Comparison of ENCODE assay signal across 8 mouse cellular contexts in genomic region chr10:82695956-82696355, GRCm38 (mm10). TPM values are rescaled to one million over a fixed set of nuclear protein-coding genes. Genes with fewer than 3 reads are reported as not detected.
DNase-seq lines count a peak whose midpoint lies in the region; ATAC-seq and TF ChIP-seq lines count a peak whose summit lies in the region.

TSS of gene Hcfc2 (plus strand) at chr10:82696160.

- TF ChIP-seq POLR2A in limb, embryonic 14.5 days (IDR thresholded peaks at IDR 0.05; ENCODE audit: borderline replicate concordance, extremely low read depth, insufficient read depth, insufficient read length), result no peak

- no peaks in the 10 kb centered on the region for H3K36me3 ChIP-seq in neural tube, embryonic 11.5 days (ENCODE audit: control insufficient read depth, insufficient read depth, low read length)
- H3K36me3 ChIP-seq in forebrain, embryonic 10.5 days (replicated peaks), result no peaks in the 10 kb centered on the region
- H3K36me3 ChIP-seq in limb, embryonic 14.5 days (ENCODE audit: control insufficient read depth, insufficient read depth, low read length), result no peaks in the 10 kb centered on the region
- H3K36me3 ChIP-seq in stomach, embryonic 16.5 days (ENCODE audit: control insufficient read depth, insufficient read depth, low read length), result no peaks in the 10 kb centered on the region

- intact Hi-C loops in heart, postnatal 36 days (cut with DNase I), result loop anchor here (5.0 kb wide), 1 partner anchor 69 kb away; the partner anchor contains the start of gene Tdg

- DNase-seq in neural tube, embryonic 11.5 days (ENCODE audit: low spot score), result no peak
- DNase-seq in neural tube, embryonic 10.5 days (ENCODE audit: extremely low spot score, low spot score), result no peak
- no peak for DNase-seq in forebrain, embryonic 10.5 days (ENCODE audit: extremely low spot score, low spot score)
- no peak for DNase-seq in heart, postnatal 36 days
- no peak for DNase-seq in limb, embryonic 14.5 days (ENCODE audit: low spot score)
- DNase-seq in right cerebral cortex, postnatal 25 days, result no peak
- DNase-seq in thymus, postnatal 36 days, result no peak

- H3K27ac ChIP-seq in neural tube, embryonic 11.5 days (ENCODE audit: low read depth, low read length), result no peak within 1 kb of the TSS
- H3K27ac ChIP-seq in forebrain, embryonic 10.5 days, result no peak within 1 kb of the TSS
- no peak within 1 kb of the TSS for H3K27ac ChIP-seq in limb, embryonic 14.5 days (replicated peaks; ENCODE audit: low read depth, low read length)
- no peak within 1 kb of the TSS; the same call in 1 of the 2 replicates for H3K27ac ChIP-seq in stomach, embryonic 16.5 days (ENCODE audit: low read length)

- ATAC-seq in neural tube, embryonic 11.5 days (ENCODE audit: insufficient read depth, low FRiP score, low TSS enrichment), result no peak
- ATAC-seq in limb, embryonic 14.5 days (ENCODE audit: low FRiP score, low read depth), result no peak
- no peak for ATAC-seq in stomach, embryonic 16.5 days (ENCODE audit: insufficient read depth, low FRiP score)

- no peak within 1 kb of the TSS for H3K9ac ChIP-seq in neural tube, embryonic 11.5 days (ENCODE audit: low read length)
- no peak within 1 kb of the TSS for H3K9ac ChIP-seq in limb, embryonic 14.5 days (ENCODE audit: low read depth, low read length, severe bottlenecking)
- no peak within 1 kb of the TSS for H3K9ac ChIP-seq in stomach, embryonic 16.5 days (ENCODE audit: low read length)

- WGBS in neural tube, embryonic 11.5 days, result 87% methylated on average over 5 of the region's 5 CpGs
- WGBS in forebrain, embryonic 10.5 days, result 90% methylated on average over 5 of the region's 5 CpGs
- WGBS in limb, embryonic 14.5 days, result 81% methylated on average over 5 of the region's 5 CpGs
- 66% methylated on average over 5 of the region's 5 CpGs for WGBS in stomach, embryonic 16.5 days

- H3K9me3 ChIP-seq in neural tube, embryonic 11.5 days (ENCODE audit: control insufficient read depth, low read length), result no peaks in the 10 kb centered on the region
- no peaks in the 10 kb centered on the region for H3K9me3 ChIP-seq in forebrain, embryonic 10.5 days
- no peaks in the 10 kb centered on the region for H3K9me3 ChIP-seq in limb, embryonic 14.5 days (ENCODE audit: control insufficient read depth, low read length)
- no peaks in the 10 kb centered on the region for H3K9me3 ChIP-seq in stomach, embryonic 16.5 days (replicated peaks; ENCODE audit: control insufficient read depth, low read length)

- no peaks in the 10 kb centered on the region for H3K27me3 ChIP-seq in neural tube, embryonic 11.5 days (ENCODE audit: control insufficient read depth, insufficient read depth, low read length)
- H3K27me3 ChIP-seq in forebrain, embryonic 10.5 days (ENCODE audit: poor library complexity, severe bottlenecking), result 0 out of 2 replicates have a peak, but pooled peaks cover 7% of the 10 kb centered on the region
- no peaks in the 10 kb centered on the region for H3K27me3 ChIP-seq in limb, embryonic 14.5 days (ENCODE audit: control insufficient read depth, insufficient read depth, low read length)
- no peaks in the 10 kb centered on the region for H3K27me3 ChIP-seq in stomach, embryonic 16.5 days (ENCODE audit: control insufficient read depth, insufficient read depth, low read length)

- no peak within 1 kb of the TSS for H3K4me2 ChIP-seq in neural tube, embryonic 11.5 days (ENCODE audit: low read depth)
- no peak within 1 kb of the TSS for H3K4me2 ChIP-seq in limb, embryonic 14.5 days (replicated peaks; ENCODE audit: low read depth, low read length, severe bottlenecking)
- no peak within 1 kb of the TSS for H3K4me2 ChIP-seq in stomach, embryonic 16.5 days (ENCODE audit: low read depth, low read length)

- no peak within 1 kb of the TSS for H3K4me3 ChIP-seq in neural tube, embryonic 11.5 days (ENCODE audit: low read depth, low read length)
- H3K4me3 ChIP-seq in forebrain, embryonic 10.5 days, result no peak within 1 kb of the TSS
- no peak within 1 kb of the TSS for H3K4me3 ChIP-seq in limb, embryonic 14.5 days (replicated peaks; ENCODE audit: low read length)
- no peak within 1 kb of the TSS for H3K4me3 ChIP-seq in stomach, embryonic 16.5 days (replicated peaks; ENCODE audit: low read length)

- 0 out of 2 replicates have a peak, but pooled peaks cover 2% of the 10 kb centered on the region for H3K4me1 ChIP-seq in neural tube, embryonic 11.5 days (ENCODE audit: control insufficient read depth, insufficient read depth, low read length)
- peaks cover 28% of the 10 kb centered on the region for H3K4me1 ChIP-seq in forebrain, embryonic 10.5 days
- H3K4me1 ChIP-seq in limb, embryonic 14.5 days (ENCODE audit: control insufficient read depth, insufficient read depth, low read length), result peaks cover 16% of the 10 kb centered on the region
- peaks cover 5% of the 10 kb centered on the region for H3K4me1 ChIP-seq in stomach, embryonic 16.5 days (ENCODE audit: control insufficient read depth, insufficient read depth, low read length)

RNA-seq across cellular contexts. Expression of gene Hcfc2, which starts in this region (rescaled TPM):
- polyA plus RNA-seq in neural tube, embryonic 11.5 days (2014; fragmentation: Nextera tagmentation; extraction: Ambion mirVana), result 36.4 and 36.6 TPM in 2 replicates
- polyA plus RNA-seq in forebrain, embryonic 10.5 days (2016; fragmentation: Nextera tagmentation; extraction: Ambion mirVana), result 22.7 and 24.8 TPM in 2 replicates
- 10 to 100 TPM; 28.3 to 30.8 TPM for total RNA-seq in heart, postnatal 36 days (2021)
- 36.1 and 38.8 TPM in 2 replicates for polyA plus RNA-seq in limb, embryonic 14.5 days (2012; rRNA removed)
- polyA plus RNA-seq in limb, embryonic 14.5 days (2014; fragmentation: Nextera tagmentation; extraction: Ambion mirVana), result 44.6 and 48.2 TPM in 2 replicates
- 36.0 and 45.1 TPM in 2 replicates for polyA plus RNA-seq in stomach, embryonic 16.5 days (2015; fragmentation: Nextera tagmentation; extraction: Ambion mirVana)
